Mouse (Mus musculus): Measurements from ENCODE around the gene Gm48552. TPM values are rescaled to one million over a fixed set of nuclear protein-coding genes. Genes with fewer than 3 reads are reported as not detected.

Gene Gm48552
- total and polyA plus RNA-seq, 3 experiments = 0.46 to 1.1 (median 0.98) TPM

- TF ChIP-seq USF1 (IDR thresholded peaks at IDR 0.05; ENCODE audit: low read depth, low read length) = no peak
- peak; percentile 62 for TF ChIP-seq POLR2A (IDR thresholded peaks at IDR 0.05; ENCODE audit: low read depth, low read length)
- TF ChIP-seq MAZ (IDR thresholded peaks at IDR 0.05; ENCODE audit: low read depth, low read length) = peak; percentile 87
- TF ChIP-seq POLR2AphosphoS2 (IDR thresholded peaks at IDR 0.05; ENCODE audit: low read depth, low read length) = 0 out of 2 replicates have a peak, but pooled peaks have one; percentile 38
- peak; percentile 90; the same call in 1 of the 2 replicates for TF ChIP-seq SIN3A (IDR thresholded peaks at IDR 0.05; ENCODE audit: low read length)
- TF ChIP-seq ZMIZ1 (IDR thresholded peaks at IDR 0.05; ENCODE audit: low read depth, low read length) = peak; percentile 49
- no peak for TF ChIP-seq MAFK (IDR thresholded peaks at IDR 0.05; ENCODE audit: insufficient replicate concordance, low read length)
- TF ChIP-seq E2F4 (IDR thresholded peaks at IDR 0.05; ENCODE audit: insufficient replicate concordance, low read depth, low read length) = 0 out of 2 replicates have a peak, but pooled peaks have one; percentile 35
- TF ChIP-seq ZC3H11A (IDR thresholded peaks at IDR 0.05; ENCODE audit: low read depth, low read length) = no peak
- TF ChIP-seq ZKSCAN1 (IDR thresholded peaks at IDR 0.05; ENCODE audit: borderline replicate concordance, low read depth, low read length) = no peak
- TF ChIP-seq RAD21 (IDR thresholded peaks at IDR 0.05; ENCODE audit: low read depth, low read length) = no peak
- no peak for TF ChIP-seq CHD1 (IDR thresholded peaks at IDR 0.05; ENCODE audit: low read depth, low read length)
- no peak for TF ChIP-seq UBTF (IDR thresholded peaks at IDR 0.05; ENCODE audit: low read depth, low read length)
- TF ChIP-seq JUN (IDR thresholded peaks at IDR 0.05; ENCODE audit: insufficient read depth, low read depth, low read length) = no peak
Measured at GRCm38 (mm10) chr10:81378553-81379182, 10.1 kb upstream of the Gm48552 start (continued).

DNA sequence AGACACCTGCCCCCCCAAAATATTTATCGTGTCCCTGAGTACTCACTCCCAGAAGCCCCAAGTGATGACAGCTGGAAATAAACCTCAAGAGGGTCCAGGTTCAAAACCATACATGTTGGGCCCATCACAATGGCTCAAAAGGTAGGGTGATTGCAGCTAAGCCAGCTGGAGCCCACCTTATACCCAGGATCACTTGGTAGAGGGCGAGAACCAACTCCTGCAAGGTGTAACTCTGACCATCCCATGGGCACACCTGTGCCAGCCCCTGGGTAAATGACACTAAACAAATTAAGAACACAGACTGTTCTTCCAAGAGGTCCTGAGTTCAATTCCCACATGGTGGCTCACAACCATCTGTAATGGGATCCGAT lies 9.6 kb upstream of the Gm48552 start:
- Histone ChIP-seq H3K9ac (ENCODE audit: insufficient read depth, low read depth) (peak overlapping the region; percentile 58), H3K9me3 (replicated peaks; ENCODE audit: low read length) (no peaks in the 10 kb centered on the region), H3K27me3 (replicated peaks) (no peaks in the 10 kb centered on the region), H3K4me2 (ENCODE audit: insufficient read depth, low read depth, poor library complexity, severe bottlenecking) (peak overlapping the region; percentile 47), H3K4me1 (ENCODE audit: control insufficient read depth in 1 of 2, insufficient read depth in 2 of 2) (peaks cover 4 to 30% of the 10 kb centered on the region in 2 experiments; a peak in 3 of 4 replicates), H3K27ac (ENCODE audit: insufficient read depth, low read depth) (no peak overlapping the region), H3K36me3 (replicated peaks in 1 of 2; ENCODE audit: control insufficient read depth in 1 of 2, insufficient read depth in 1 of 2, low read length in 1 of 2) (peaks cover 6 to 12% of the 10 kb centered on the region in 2 experiments), H3K79me2 (replicated peaks; ENCODE audit: control insufficient read depth, extremely low read depth, insufficient read depth, poor library complexity, severe bottlenecking) (peaks cover 31% of the 10 kb centered on the region), H3K4me3 (replicated peaks in 1 of 3; ENCODE audit: low read depth in 2 of 3, low read length in 2 of 3, poor library complexity in 1 of 3) (peak overlapping the region; percentile 53 to 90 (median 59))
- dilution Hi-C loops (cut with MboI; ENCODE audit: extremely low pct_ligation_motif_present, extremely low pct_unique_long_range_greater_than_20kb, low sequenced_read_pairs) = no loop called here
- no peak for TF ChIP-seq KAT2A (IDR thresholded peaks at IDR 0.05; ENCODE audit: insufficient replicate concordance, low read length)
- no peak for TF ChIP-seq MYC (IDR thresholded peaks at IDR 0.05; ENCODE audit: low read depth, low read length)
- no peak for TF ChIP-seq NELFE (IDR thresholded peaks at IDR 0.05; ENCODE audit: low read depth, low read length)
- TF ChIP-seq IRF4 (IDR thresholded peaks at IDR 0.05; ENCODE audit: low read depth, low read length) = no peak
- TF ChIP-seq PAX5 (IDR thresholded peaks at IDR 0.05; ENCODE audit: low read length) = no peak
- TF ChIP-seq ELF1 (IDR thresholded peaks at IDR 0.05; ENCODE audit: low read depth, low read length) = no peak
- TF ChIP-seq JUN (IDR thresholded peaks at IDR 0.05; ENCODE audit: insufficient read depth, low read depth, low read length) = no peak
- TF ChIP-seq HCFC1 (IDR thresholded peaks at IDR 0.05; ENCODE audit: low read depth, low read length) = no peak
- TF ChIP-seq JUND (conservative IDR thresholded peaks at IDR 0.05; ENCODE audit: low read depth, low read length) = no peak
- no peak for TF ChIP-seq TBP (conservative IDR thresholded peaks at IDR 0.05; ENCODE audit: low read depth, low read length)
- TF ChIP-seq ZNF384 (IDR thresholded peaks at IDR 0.05; ENCODE audit: low read depth, low read length) = no peak
- DNase-seq (ENCODE audit: extremely low read depth) = no peak
- in situ Hi-C loops (cut with MboI; ENCODE audit: low pct_ligation_motif_present, low pct_unique_long_range_greater_than_20kb, low sequenced_read_pairs) = no loop called here
